Mouse (Mus musculus) stomach, embryonic 16.5 days (tissue): ENCODE data around the gene Sarm1. TPM values are rescaled to one million over a fixed set of nuclear protein-coding genes. Genes with fewer than 3 reads are reported as not detected.

Experiments
- ATAC-seq: fragments of 200-750 bp; cut with Nextera tagmentation; 2 replicates; pipeline ENCODE4 v1.8.0; 2017; ENCODE audit warnings: moderate number of reproducible peaks, moderate TSS enrichment; ENCODE audit not compliant: insufficient read depth, low FRiP score
- H3K27ac ChIP-seq: fragments of 300-500 bp; sonication (generic); 2 replicates; pipeline ENCODE4 v1.5.1; 2014; ENCODE audit warnings: low read length
- H3K27me3 ChIP-seq: fragments of 300-500 bp; sonication (generic); 2 replicates; pipeline ENCODE4 v1.6.1; 2014; ENCODE audit warnings: low read length, control low read depth, mixed read lengths; ENCODE audit not compliant: control insufficient read depth, insufficient read depth
- H3K36me3 ChIP-seq: fragments of 300-500 bp; sonication (generic); 2 replicates; pipeline ENCODE4 v1.6.1; 2014; ENCODE audit warnings: low read length; ENCODE audit not compliant: control insufficient read depth, insufficient read depth
- H3K4me1 ChIP-seq: fragments of 300-500 bp; sonication (generic); 2 replicates; pipeline ENCODE4 v1.6.1; 2014; ENCODE audit warnings: low read length, control low read depth, mixed read lengths; ENCODE audit not compliant: control insufficient read depth, insufficient read depth
- H3K4me2 ChIP-seq: fragments of 300-500 bp; sonication (generic); 2 replicates; pipeline ENCODE4 v1.6.1; 2014; ENCODE audit warnings: low read depth, low read length, mixed read lengths
- H3K4me3 ChIP-seq: fragments of 300-500 bp; sonication (generic); replicated peaks from 2 replicates; pipeline ENCODE4 v1.5.1; 2014; ENCODE audit warnings: mild to moderate bottlenecking, low read length
- H3K9ac ChIP-seq: fragments of 300-500 bp; sonication (generic); 2 replicates; pipeline ENCODE4 v1.6.1; 2014; ENCODE audit warnings: low read length
- H3K9me3 ChIP-seq: fragments of 300-500 bp; sonication (generic); replicated peaks from 2 replicates; pipeline ENCODE4 v1.6.1; 2016; ENCODE audit warnings: low read length, control low read depth; ENCODE audit not compliant: control insufficient read depth
- WGBS: fragments of 180-500 bp; shearing (Covaris S2); extraction: QIAGEN DNeasy Blood & Tissue Kit; methylation state at CpG from one replicate; pipeline ENCODE4 v1.1.7; 2014; 5-methylcytosine and 5-hydroxymethylcytosine counted together
- polyA plus RNA-seq: library from polyadenylated mRNA; unstranded; fragments of >200 nt; fragmentation: Nextera tagmentation; extraction: Ambion mirVana; gene quantifications from 2 replicates; pipeline ENCODE4 v1.2.1, GENCODE M21; 2015

Sarm1 gene
- polyA plus RNA-seq, 1 experiment from 2014 or later: 2.3 TPM

- peak overlapping the region; percentile 10; the same call in 1 of the 2 replicates for H3K27ac ChIP-seq
- no peak overlapping the region for H3K4me2 ChIP-seq
- no peaks in the 10 kb centered on the region for H3K9me3 ChIP-seq
- H3K9ac ChIP-seq: no peak overlapping the region
- no peaks in the 10 kb centered on the region for H3K27me3 ChIP-seq
- H3K4me3 ChIP-seq: no peak overlapping the region
- WGBS: 39% methylated on average over 3 of the region's 3 CpGs
- H3K4me1 ChIP-seq: peaks cover 18% of the 10 kb centered on the region
- no peaks in the 10 kb centered on the region for H3K36me3 ChIP-seq
- ATAC-seq: no peak
These were observed 29.6 kb downstream of the Sarm1 start for GRCm38 (mm10) chr11:78467932-78468331.

DNA sequence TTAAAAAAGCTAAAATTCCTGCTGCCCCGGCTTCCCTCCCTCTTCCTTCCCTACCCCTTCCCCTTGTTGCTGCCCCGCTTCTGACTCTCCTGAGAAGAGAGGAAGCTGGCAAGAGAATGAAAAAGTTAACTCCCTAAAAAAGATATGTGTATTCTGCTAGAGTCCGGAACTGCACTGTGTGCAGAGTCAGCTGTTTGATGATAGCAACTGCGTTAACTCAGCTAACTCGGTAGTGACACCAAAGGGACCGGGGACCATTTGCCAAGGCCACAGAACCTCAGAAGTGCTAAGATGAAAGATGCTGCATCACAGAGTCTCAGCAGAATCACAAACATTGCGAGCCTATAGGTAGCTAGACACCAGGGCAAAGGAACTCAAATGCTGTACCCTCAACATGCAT lies 30.0 kb downstream of the Sarm1 start:
- no peak for ATAC-seq
- WGBS: 70% methylated on average over 7 of the region's 7 CpGs
- Histone ChIP-seq H3K4me2 (no peak overlapping the region), H3K9me3 (no peaks in the 10 kb centered on the region), H3K36me3 (no peaks in the 10 kb centered on the region), H3K27me3 (no peaks in the 10 kb centered on the region), H3K4me1 (peaks cover 18% of the 10 kb centered on the region), H3K27ac (no peak overlapping the region), H3K9ac (no peak overlapping the region), H3K4me3 (no peak overlapping the region)

DNA sequence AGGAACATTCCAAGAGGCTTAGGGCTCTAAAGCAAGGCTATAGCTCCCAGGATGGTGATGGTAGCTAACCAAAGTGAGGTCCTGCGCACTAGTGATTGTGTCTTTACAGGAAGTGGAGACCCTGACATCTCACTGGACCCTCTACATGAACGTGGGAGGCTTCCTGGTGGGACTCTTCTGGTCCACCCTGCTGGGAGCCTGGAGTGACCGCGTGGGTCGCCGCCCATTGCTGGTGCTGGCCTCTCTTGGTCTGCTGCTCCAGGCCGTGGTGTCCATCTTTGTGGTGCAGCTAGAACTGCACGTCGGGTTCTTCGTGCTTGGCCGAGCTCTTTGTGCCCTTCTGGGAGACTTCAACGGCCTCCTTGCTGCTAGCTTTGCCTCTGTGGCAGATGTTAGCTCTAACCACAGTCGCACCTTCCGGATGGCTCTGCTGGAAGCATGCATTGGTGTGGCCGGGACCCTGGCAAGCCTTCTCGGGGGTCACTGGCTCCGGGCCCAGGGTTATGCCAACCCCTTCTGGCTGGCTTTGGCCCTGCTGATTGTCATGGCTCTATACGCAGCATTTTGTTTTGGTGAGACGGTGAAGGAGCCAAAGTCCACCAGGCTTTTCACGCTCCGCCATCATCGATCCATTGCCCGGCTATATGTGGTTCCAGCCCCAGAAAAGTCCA lies 31.2 kb downstream of the Sarm1 start:
- WGBS: 69% methylated on average over 23 of the region's 23 CpGs
- Histone ChIP-seq H3K9ac (peak overlapping the region; percentile 85), H3K27ac (peak overlapping the region; percentile 96)

GRCm38 (mm10) chr11:78465568-78466180 lies 31.9 kb downstream of the Sarm1 start, which contains the start of gene Slc46a1:
Slc46a1 (plus strand) TSS chr11:78465697.
- peak; percentile 94 for ATAC-seq
- WGBS: under 1% methylated on average over 41 of the region's 41 CpGs
- H3K36me3 ChIP-seq: no peaks in the 10 kb centered on the region

More for the DNA sequence above, 31.2 kb downstream of the Sarm1 start:
- H3K4me3 ChIP-seq: peak overlapping the region; percentile 76
- peaks cover 18% of the 10 kb centered on the region for H3K4me1 ChIP-seq
- no peaks in the 10 kb centered on the region for H3K36me3 ChIP-seq
- no peaks in the 10 kb centered on the region for H3K9me3 ChIP-seq
- H3K4me2 ChIP-seq: peak overlapping the region; percentile 86
- ATAC-seq: peak; percentile 6; the same call in 1 of the 2 replicates
- no peaks in the 10 kb centered on the region for H3K27me3 ChIP-seq

GRCm38 (mm10) chr11:78465116-78465515 lies 32.4 kb downstream of the Sarm1 start:
- Histone ChIP-seq H3K4me2 (peak overlapping the region; percentile 86), H3K36me3 (no peaks in the 10 kb centered on the region), H3K4me3 (peak overlapping the region; percentile 76), H3K9ac (peak overlapping the region; percentile 85), H3K27me3 (no peaks in the 10 kb centered on the region), H3K9me3 (no peaks in the 10 kb centered on the region), H3K27ac (peak overlapping the region; percentile 96), H3K4me1 (peaks cover 18% of the 10 kb centered on the region)
- WGBS: 29% methylated on average over 9 of the region's 9 CpGs
- ATAC-seq: no peak

More at GRCm38 (mm10) chr11:78465568-78466180, 31.9 kb downstream of the Sarm1 start, which contains the start of gene Slc46a1:
- no peaks in the 10 kb centered on the region for H3K9me3 ChIP-seq
- H3K9ac ChIP-seq: peak within 1 kb of the TSS; percentile 85
- H3K27ac ChIP-seq: peak within 1 kb of the TSS; percentile 96
- H3K4me3 ChIP-seq: peak within 1 kb of the TSS; percentile 76
- no peaks in the 10 kb centered on the region for H3K27me3 ChIP-seq
- H3K4me1 ChIP-seq: peaks cover 18% of the 10 kb centered on the region
- peak within 1 kb of the TSS; percentile 86 for H3K4me2 ChIP-seq

- H3K4me3 ChIP-seq: no peak overlapping the region
- no peaks in the 10 kb centered on the region for H3K36me3 ChIP-seq
- H3K4me2 ChIP-seq: no peak overlapping the region
- no peak overlapping the region for H3K27ac ChIP-seq
- 50% methylated on average over 13 of the region's 13 CpGs for WGBS
- no peaks in the 10 kb centered on the region for H3K27me3 ChIP-seq
- H3K9ac ChIP-seq: no peak overlapping the region
- no peak for ATAC-seq
- H3K4me1 ChIP-seq: peaks cover 18% of the 10 kb centered on the region
- no peaks in the 10 kb centered on the region for H3K9me3 ChIP-seq
These were observed 34.1 kb downstream of the Sarm1 start for GRCm38 (mm10) chr11:78463286-78464036.

DNA sequence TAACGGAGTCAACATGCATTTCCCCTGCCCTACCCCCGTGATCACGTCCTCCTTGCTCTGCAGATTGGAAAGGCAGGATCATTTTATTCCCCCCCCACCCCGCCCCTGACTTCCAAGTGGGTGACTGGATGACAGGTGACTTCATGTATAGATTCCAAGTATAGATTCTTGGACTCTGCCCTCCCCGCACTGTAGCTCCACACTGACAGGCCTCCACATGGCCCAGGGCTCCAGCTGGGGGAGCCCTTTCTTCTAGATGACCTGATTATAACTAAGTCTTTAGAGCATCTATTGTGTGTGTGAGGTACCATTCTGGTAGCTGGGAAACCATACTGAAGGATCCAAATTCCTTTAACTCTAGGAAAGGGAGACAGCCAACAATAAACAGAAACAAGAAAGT lies 34.9 kb downstream of the Sarm1 start:
- no peaks in the 10 kb centered on the region for H3K9me3 ChIP-seq
- ATAC-seq: no peak
- H3K9ac ChIP-seq: no peak overlapping the region
- H3K4me2 ChIP-seq: no peak overlapping the region
- H3K27ac ChIP-seq: no peak overlapping the region
- no peak overlapping the region for H3K4me3 ChIP-seq
- no peaks in the 10 kb centered on the region for H3K36me3 ChIP-seq
- H3K4me1 ChIP-seq: peaks cover 18% of the 10 kb centered on the region
- 70% methylated on average over 5 of the region's 5 CpGs for WGBS
- H3K27me3 ChIP-seq: no peaks in the 10 kb centered on the region

DNA sequence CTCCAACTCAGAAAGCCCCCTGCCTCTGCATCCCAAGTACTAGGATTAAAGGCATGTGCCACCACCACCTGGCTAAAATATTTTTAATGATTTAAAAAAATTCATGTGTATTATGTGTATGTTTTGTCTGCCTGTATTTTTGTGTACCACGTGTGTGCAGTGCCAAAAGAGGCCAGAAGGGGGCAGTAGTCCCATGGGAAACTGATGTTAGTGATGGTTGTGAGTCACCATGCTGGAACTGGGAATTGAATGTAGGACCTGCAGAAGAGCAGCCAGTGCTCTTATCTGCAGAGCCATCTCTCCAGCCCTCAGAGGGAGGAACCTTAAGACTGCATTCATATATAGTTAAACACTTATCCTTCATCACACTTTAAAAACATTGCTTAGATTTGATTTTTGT lies 35.7 kb downstream of the Sarm1 start:
- Histone ChIP-seq H3K9ac (no peak overlapping the region), H3K4me2 (no peak overlapping the region), H3K36me3 (no peaks in the 10 kb centered on the region), H3K27ac (no peak overlapping the region), H3K9me3 (no peaks in the 10 kb centered on the region), H3K4me3 (no peak overlapping the region), H3K4me1 (peaks cover 17% of the 10 kb centered on the region), H3K27me3 (no peaks in the 10 kb centered on the region)
- WGBS: 70% methylated on average over 1 of the region's 1 CpGs
- ATAC-seq: no peak

GRCm38 (mm10) chr11:78458740-78459139 lies 38.8 kb downstream of the Sarm1 start:
- H3K9ac ChIP-seq: no peak overlapping the region
- H3K4me2 ChIP-seq: no peak overlapping the region
- H3K36me3 ChIP-seq: no peaks in the 10 kb centered on the region
- no peak for ATAC-seq
- no peak overlapping the region for H3K27ac ChIP-seq
- no peaks in the 10 kb centered on the region for H3K27me3 ChIP-seq
- no peaks in the 10 kb centered on the region for H3K9me3 ChIP-seq
- no peak overlapping the region for H3K4me3 ChIP-seq
- 86% methylated on average over 17 of the region's 17 CpGs for WGBS
- peaks cover 1% of the 10 kb centered on the region; the same call in 1 of the 2 replicates for H3K4me1 ChIP-seq
